Mouse (Mus musculus): ENCODE measurements around the gene Tmem242. TPM values are rescaled to one million over a fixed set of nuclear protein-coding genes. Genes with fewer than 3 reads are reported as not detected.
A peak's percentile ranks its signal among the peaks of the same experiment; 100 is the strongest.
"Not testable (repeated sequence)": the region's sequence is repeated elsewhere in the genome, so short reads cannot be mapped to it uniquely, and the experiment has no call there.

Tmem242 gene
- polyA plus RNA-seq, 1 experiment, result 9.2 TPM

GRCm38 (mm10) chr17:5467177-5467576 is 27.1 kb upstream of the Tmem242 start:
- H3K27ac ChIP-seq (ENCODE audit: control insufficient read depth, insufficient read depth, low read length), result no peak overlapping the region
- TF ChIP-seq POLR2A (IDR thresholded peaks at IDR 0.05; ENCODE audit: control insufficient read depth, extremely low read depth, insufficient read depth, low read length, poor library complexity), result no peak
- TF ChIP-seq CTCF (IDR thresholded peaks at IDR 0.05; ENCODE audit: borderline replicate concordance, control insufficient read depth, extremely low read depth, insufficient read depth, low read length, poor library complexity), result no peak

GRCm38 (mm10) chr17:5466736-5467135 is 26.7 kb upstream of the Tmem242 start:
- Histone ChIP-seq H3K4me3 (ENCODE audit: control insufficient read depth, insufficient read depth, low read length) (no peak overlapping the region), H3K27ac (ENCODE audit: control insufficient read depth, insufficient read depth, low read length) (no peak overlapping the region), H3K27me3 (ENCODE audit: control insufficient read depth, insufficient read depth, low read length) (no peaks in the 10 kb centered on the region), H3K4me1 (replicated peaks; ENCODE audit: control insufficient read depth, insufficient read depth, low read length) (peaks cover 5% of the 10 kb centered on the region), H3K36me3 (ENCODE audit: control insufficient read depth, insufficient read depth, low read length) (no peaks in the 10 kb centered on the region)
- 90% methylated on average over 8 of the region's 8 CpGs for WGBS
- TF ChIP-seq CTCF (IDR thresholded peaks at IDR 0.05; ENCODE audit: borderline replicate concordance, control insufficient read depth, extremely low read depth, insufficient read depth, low read length, poor library complexity), result no peak
- no peak for TF ChIP-seq POLR2A (IDR thresholded peaks at IDR 0.05; ENCODE audit: control insufficient read depth, extremely low read depth, insufficient read depth, low read length, poor library complexity)
- no peak for DNase-seq

More at GRCm38 (mm10) chr17:5467177-5467576, 27.1 kb upstream of the Tmem242 start:
- Histone ChIP-seq H3K27me3 (ENCODE audit: control insufficient read depth, insufficient read depth, low read length) (no peaks in the 10 kb centered on the region), H3K4me3 (ENCODE audit: control insufficient read depth, insufficient read depth, low read length) (no peak overlapping the region), H3K4me1 (replicated peaks; ENCODE audit: control insufficient read depth, insufficient read depth, low read length) (peaks cover 5% of the 10 kb centered on the region), H3K36me3 (ENCODE audit: control insufficient read depth, insufficient read depth, low read length) (no peaks in the 10 kb centered on the region)
- no peak for DNase-seq
- WGBS, result 61% methylated on average over 4 of the region's 4 CpGs

- Histone ChIP-seq H3K27me3 (ENCODE audit: control insufficient read depth, insufficient read depth, low read length) (no peaks in the 10 kb centered on the region), H3K27ac (ENCODE audit: control insufficient read depth, insufficient read depth, low read length) (no peak overlapping the region), H3K4me3 (ENCODE audit: control insufficient read depth, insufficient read depth, low read length) (no peak overlapping the region), H3K4me1 (replicated peaks; ENCODE audit: control insufficient read depth, insufficient read depth, low read length) (no peaks in the 10 kb centered on the region), H3K36me3 (ENCODE audit: control insufficient read depth, insufficient read depth, low read length) (no peaks in the 10 kb centered on the region)
- 93% methylated on average over 2 of the region's 2 CpGs for WGBS
- no peak for TF ChIP-seq CTCF (IDR thresholded peaks at IDR 0.05; ENCODE audit: borderline replicate concordance, control insufficient read depth, extremely low read depth, insufficient read depth, low read length, poor library complexity)
- TF ChIP-seq POLR2A (IDR thresholded peaks at IDR 0.05; ENCODE audit: control insufficient read depth, extremely low read depth, insufficient read depth, low read length, poor library complexity), result no peak
- no peak for DNase-seq
Observed at GRCm38 (mm10) chr17:5463912-5464311, 23.9 kb upstream of the Tmem242 start.

- no peaks in the 10 kb centered on the region for H3K36me3 ChIP-seq (ENCODE audit: control insufficient read depth, insufficient read depth, low read length)
- H3K27ac ChIP-seq (ENCODE audit: control insufficient read depth, insufficient read depth, low read length), result no peak overlapping the region
- H3K4me3 ChIP-seq (ENCODE audit: control insufficient read depth, insufficient read depth, low read length), result no peak overlapping the region
- H3K27me3 ChIP-seq (ENCODE audit: control insufficient read depth, insufficient read depth, low read length), result no peaks in the 10 kb centered on the region
- no peak for DNase-seq
- TF ChIP-seq POLR2A (IDR thresholded peaks at IDR 0.05; ENCODE audit: control insufficient read depth, extremely low read depth, insufficient read depth, low read length, poor library complexity), result no peak
- no peak for TF ChIP-seq CTCF (IDR thresholded peaks at IDR 0.05; ENCODE audit: borderline replicate concordance, control insufficient read depth, extremely low read depth, insufficient read depth, low read length, poor library complexity)
- no peaks in the 10 kb centered on the region for H3K4me1 ChIP-seq (replicated peaks; ENCODE audit: control insufficient read depth, insufficient read depth, low read length)
- 94% methylated on average over 4 of the region's 4 CpGs for WGBS
Observed at GRCm38 (mm10) chr17:5453657-5454056, 13.6 kb upstream of the Tmem242 start.

- no peak overlapping the region for H3K4me3 ChIP-seq (ENCODE audit: control insufficient read depth, insufficient read depth, low read length)
- H3K4me1 ChIP-seq (replicated peaks; ENCODE audit: control insufficient read depth, insufficient read depth, low read length), result peaks cover 25% of the 10 kb centered on the region
- TF ChIP-seq CTCF (IDR thresholded peaks at IDR 0.05; ENCODE audit: borderline replicate concordance, control insufficient read depth, extremely low read depth, insufficient read depth, low read length, poor library complexity) (no peak), POLR2A (IDR thresholded peaks at IDR 0.05; ENCODE audit: control insufficient read depth, extremely low read depth, insufficient read depth, low read length, poor library complexity) (no peak)
- 47% methylated on average over 5 of the region's 5 CpGs for WGBS
- H3K36me3 ChIP-seq (ENCODE audit: control insufficient read depth, insufficient read depth, low read length), result no peaks in the 10 kb centered on the region
- H3K27ac ChIP-seq (ENCODE audit: control insufficient read depth, insufficient read depth, low read length), result no peak overlapping the region; the same call in 1 of the 2 replicates
- no peaks in the 10 kb centered on the region for H3K27me3 ChIP-seq (ENCODE audit: control insufficient read depth, insufficient read depth, low read length)
- DNase-seq, result peak; percentile 11
Observed at GRCm38 (mm10) chr17:5443751-5444150, 3.7 kb upstream of the Tmem242 start.

- 70% methylated on average over 3 of the region's 3 CpGs for WGBS
- no peaks in the 10 kb centered on the region for H3K36me3 ChIP-seq (ENCODE audit: control insufficient read depth, insufficient read depth, low read length)
- no peaks in the 10 kb centered on the region for H3K27me3 ChIP-seq (ENCODE audit: control insufficient read depth, insufficient read depth, low read length)
- peaks cover 25% of the 10 kb centered on the region for H3K4me1 ChIP-seq (replicated peaks; ENCODE audit: control insufficient read depth, insufficient read depth, low read length)
- no peak for TF ChIP-seq CTCF (IDR thresholded peaks at IDR 0.05; ENCODE audit: borderline replicate concordance, control insufficient read depth, extremely low read depth, insufficient read depth, low read length, poor library complexity)
- TF ChIP-seq POLR2A (IDR thresholded peaks at IDR 0.05; ENCODE audit: control insufficient read depth, extremely low read depth, insufficient read depth, low read length, poor library complexity), result no peak
- H3K4me3 ChIP-seq (ENCODE audit: control insufficient read depth, insufficient read depth, low read length), result no peak overlapping the region
- DNase-seq, result no peak
- peak overlapping the region; percentile 51; the same call in 1 of the 2 replicates for H3K27ac ChIP-seq (ENCODE audit: control insufficient read depth, insufficient read depth, low read length)
Observed at GRCm38 (mm10) chr17:5443260-5443659, 3.2 kb upstream of the Tmem242 start.

- DNase-seq, result peak; percentile 46
- H3K27me3 ChIP-seq (ENCODE audit: control insufficient read depth, insufficient read depth, low read length); H3K36me3 ChIP-seq (ENCODE audit: control insufficient read depth, insufficient read depth, low read length); H3K4me3 ChIP-seq (ENCODE audit: control insufficient read depth, insufficient read depth, low read length): not testable (repeated sequence)
- H3K27ac ChIP-seq (ENCODE audit: control insufficient read depth, insufficient read depth, low read length), result peak overlapping the region; percentile 87
- 20% methylated on average over 5 of the region's 5 CpGs for WGBS
- peaks cover 25% of the 10 kb centered on the region for H3K4me1 ChIP-seq (replicated peaks; ENCODE audit: control insufficient read depth, insufficient read depth, low read length)
Observed at GRCm38 (mm10) chr17:5442403-5442802, 2.3 kb upstream of the Tmem242 start.
